Mouse (Mus musculus) hindbrain, postnatal 0 days (tissue): ENCODE measurements around the gene Dolpp1. TPM values are rescaled to one million over a fixed set of nuclear protein-coding genes. Genes with fewer than 3 reads are reported as not detected.

Experiments used
- ATAC-seq: fragments of 200-750 bp; cut with Nextera tagmentation; 2 replicates; pipeline ENCODE4 v1.8.0; 2017; ENCODE audit warnings: mild to moderate bottlenecking, moderate TSS enrichment, moderate library complexity
- DNase-seq: peaks from one replicate; pipeline ENCODE4 v3.0.0-alpha.2; 2015; ENCODE audit warnings: low spot score
- H3K27ac ChIP-seq: fragments of 300-500 bp; sonication (generic); 2 replicates; pipeline ENCODE4 v1.5.1; 2014; ENCODE audit warnings: mild to moderate bottlenecking
- H3K27me3 ChIP-seq: fragments of 300-500 bp; sonication (generic); 2 replicates; pipeline ENCODE4 v1.6.1; 2014; ENCODE audit warnings: low read length, mixed read lengths; ENCODE audit not compliant: insufficient read depth
- H3K36me3 ChIP-seq: fragments of 300-500 bp; sonication (generic); 2 replicates; pipeline ENCODE4 v1.6.1; 2014; ENCODE audit warnings: low read length, mixed read lengths; ENCODE audit not compliant: insufficient read depth
- H3K4me1 ChIP-seq: fragments of 300-500 bp; sonication (generic); 2 replicates; pipeline ENCODE4 v1.6.1; 2014; ENCODE audit warnings: antibody characterized with exemption, low read length, mixed read lengths; ENCODE audit not compliant: insufficient read depth
- H3K4me2 ChIP-seq: fragments of 300-500 bp; sonication (generic); 2 replicates; pipeline ENCODE4 v1.6.1; 2014; ENCODE audit warnings: low read depth, mild to moderate bottlenecking, low read length, moderate library complexity, mixed read lengths
- H3K4me3 ChIP-seq: fragments of 300-500 bp; sonication (generic); 2 replicates; pipeline ENCODE4 v1.5.1; 2014; ENCODE audit warnings: low read length
- H3K9ac ChIP-seq: fragments of 300-500 bp; sonication (generic); replicated peaks from 2 replicates; pipeline ENCODE4 v1.6.1; 2014; ENCODE audit warnings: mild to moderate bottlenecking, low read length, moderate library complexity, mixed read lengths
- H3K9me3 ChIP-seq: fragments of 300-500 bp; sonication (generic); 2 replicates; pipeline ENCODE4 v1.6.1; 2016; ENCODE audit warnings: low read length, mixed read lengths
- CTCF ChIP-seq: IDR thresholded peaks from 2 replicates; pipeline ENCODE4 v1.5.1; 2016; ENCODE audit warnings: antibody characterized with exemption, control low read depth, low read depth
- WGBS: fragments of 180-500 bp; shearing (Covaris S2); extraction: QIAGEN DNeasy Blood & Tissue Kit; methylation state at CpG from one replicate; pipeline ENCODE4 v1.1.7; 2014; 5-methylcytosine and 5-hydroxymethylcytosine counted together
- polyA plus RNA-seq: library from polyadenylated mRNA; unstranded; fragments of >200 nt; fragmentation: Nextera tagmentation; extraction: Ambion mirVana; gene quantifications from 2 replicates; pipeline ENCODE4 v1.2.1, GENCODE M21; 2015
- total RNA-seq: library from RNA; depleted of rRNA; stranded (reverse); fragments of >200 nt; gene quantifications from 2 replicates; pipeline ENCODE4 v1.2.3, GENCODE M21; 2014

Gene Dolpp1
- total and polyA plus RNA-seq, 2 experiments from 2014 or later: 49.4 to 119 TPM

DNA sequence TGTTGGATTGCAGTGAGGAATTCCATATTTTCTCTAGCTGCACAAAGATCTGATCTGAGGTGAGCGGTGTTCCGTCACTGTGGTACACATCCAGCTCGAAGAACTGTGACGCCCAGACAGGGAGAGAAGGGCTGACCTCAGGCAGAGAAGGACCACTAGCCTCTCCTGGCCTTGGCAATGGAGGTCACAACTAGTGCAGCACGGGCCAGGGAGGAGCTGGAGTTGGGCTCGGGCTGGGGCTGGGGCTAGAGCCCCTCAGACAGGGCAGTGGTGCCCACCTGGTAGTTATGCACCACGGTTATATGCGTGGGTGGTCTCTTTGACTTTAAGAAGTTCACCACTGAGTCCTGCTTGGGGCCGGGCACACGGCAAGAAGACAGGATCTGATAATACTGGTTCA lies 15.7 kb downstream of the Dolpp1 start:
- peaks cover 49% of the 10 kb centered on the region for H3K36me3 ChIP-seq
- H3K27me3 ChIP-seq: no peaks in the 10 kb centered on the region
- H3K27ac ChIP-seq: no peak overlapping the region
- ATAC-seq (no peak), DNase-seq (no peak)
- no peak overlapping the region for H3K9ac ChIP-seq
- H3K4me2 ChIP-seq: no peak overlapping the region
- TF ChIP-seq CTCF: no peak
- H3K4me1 ChIP-seq: no peaks in the 10 kb centered on the region; the same call in 1 of the 2 replicates
- no peak overlapping the region for H3K4me3 ChIP-seq
- WGBS: 90% methylated on average over 10 of the region's 10 CpGs
- H3K9me3 ChIP-seq: no peaks in the 10 kb centered on the region

DNA sequence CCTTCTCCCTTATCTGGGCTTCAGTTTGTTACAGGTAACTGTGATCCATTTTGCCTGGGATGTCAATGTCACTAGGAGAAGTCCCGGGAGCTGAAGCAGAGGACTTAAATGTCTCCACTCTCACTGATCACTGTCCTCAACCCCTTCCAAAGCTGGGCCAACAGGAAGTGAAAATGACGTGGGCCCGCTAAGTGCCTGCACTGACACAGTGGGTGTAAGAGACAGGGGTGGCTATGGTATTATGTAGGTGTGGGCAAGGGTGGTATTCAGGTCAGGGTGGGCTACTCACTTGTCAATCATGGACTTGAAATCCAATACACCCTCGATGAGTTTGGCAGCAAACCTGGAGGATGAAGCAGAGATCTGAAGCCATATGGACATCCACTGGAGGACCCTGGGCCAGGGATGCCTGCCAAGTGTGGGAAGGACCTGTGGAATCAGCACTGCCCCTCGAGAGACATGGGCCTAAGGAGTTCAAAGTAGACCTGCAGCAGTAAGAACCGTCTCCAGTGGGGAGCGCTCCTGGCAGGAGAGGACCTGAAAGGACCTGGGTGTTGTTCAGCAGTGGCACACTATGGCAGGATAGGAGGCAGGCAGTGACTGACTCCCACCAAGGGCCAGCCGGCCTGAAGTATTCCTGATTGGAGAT lies 16.5 kb downstream of the Dolpp1 start:
- peaks cover 46% of the 10 kb centered on the region for H3K36me3 ChIP-seq
- WGBS: 85% methylated on average over 8 of the region's 8 CpGs
- no peaks in the 10 kb centered on the region for H3K27me3 ChIP-seq
- H3K9me3 ChIP-seq: no peaks in the 10 kb centered on the region
- H3K9ac ChIP-seq: no peak overlapping the region
- no peak overlapping the region for H3K4me2 ChIP-seq
- ATAC-seq (no peak), DNase-seq (no peak)
- H3K4me3 ChIP-seq: no peak overlapping the region
- H3K4me1 ChIP-seq: no peaks in the 10 kb centered on the region; the same call in 1 of the 2 replicates
- H3K27ac ChIP-seq: no peak overlapping the region
- no peak for TF ChIP-seq CTCF

DNA sequence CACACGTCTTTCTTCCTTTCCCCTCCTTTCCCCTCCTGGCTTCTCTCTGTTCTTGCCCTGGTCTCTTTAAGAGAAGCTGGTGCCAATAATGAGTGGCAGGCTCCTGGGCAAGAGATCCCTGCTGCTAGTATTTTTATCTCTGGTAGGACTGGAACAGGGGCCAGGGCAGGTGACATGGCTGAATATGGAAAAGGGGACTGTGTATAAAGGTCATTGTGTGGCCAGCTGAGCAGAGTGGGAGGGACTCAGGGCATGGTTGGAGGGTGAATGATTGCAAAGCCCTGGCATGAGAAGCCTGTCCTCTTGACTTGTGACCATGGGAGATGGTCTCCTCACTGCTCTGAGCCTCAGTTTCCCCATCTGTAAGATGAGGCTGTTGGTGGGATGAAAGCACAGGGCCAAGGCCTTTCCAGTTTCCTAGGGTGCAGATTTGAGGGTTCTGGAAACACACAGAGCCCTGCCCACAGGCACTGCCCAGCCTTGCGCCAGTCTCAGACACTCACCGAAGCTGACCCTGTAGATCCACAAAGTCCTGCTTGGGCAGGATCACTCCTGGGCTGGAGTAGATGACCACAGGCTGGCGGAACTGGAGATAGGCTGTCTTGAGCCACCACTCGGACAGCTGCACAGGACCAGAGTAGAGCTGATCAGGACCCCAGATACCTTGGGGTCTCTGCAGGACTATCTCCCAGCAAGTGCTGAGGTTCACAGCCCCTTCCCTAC lies 17.6 kb downstream of the Dolpp1 start:
- no peaks in the 10 kb centered on the region for H3K9me3 ChIP-seq

DNA sequence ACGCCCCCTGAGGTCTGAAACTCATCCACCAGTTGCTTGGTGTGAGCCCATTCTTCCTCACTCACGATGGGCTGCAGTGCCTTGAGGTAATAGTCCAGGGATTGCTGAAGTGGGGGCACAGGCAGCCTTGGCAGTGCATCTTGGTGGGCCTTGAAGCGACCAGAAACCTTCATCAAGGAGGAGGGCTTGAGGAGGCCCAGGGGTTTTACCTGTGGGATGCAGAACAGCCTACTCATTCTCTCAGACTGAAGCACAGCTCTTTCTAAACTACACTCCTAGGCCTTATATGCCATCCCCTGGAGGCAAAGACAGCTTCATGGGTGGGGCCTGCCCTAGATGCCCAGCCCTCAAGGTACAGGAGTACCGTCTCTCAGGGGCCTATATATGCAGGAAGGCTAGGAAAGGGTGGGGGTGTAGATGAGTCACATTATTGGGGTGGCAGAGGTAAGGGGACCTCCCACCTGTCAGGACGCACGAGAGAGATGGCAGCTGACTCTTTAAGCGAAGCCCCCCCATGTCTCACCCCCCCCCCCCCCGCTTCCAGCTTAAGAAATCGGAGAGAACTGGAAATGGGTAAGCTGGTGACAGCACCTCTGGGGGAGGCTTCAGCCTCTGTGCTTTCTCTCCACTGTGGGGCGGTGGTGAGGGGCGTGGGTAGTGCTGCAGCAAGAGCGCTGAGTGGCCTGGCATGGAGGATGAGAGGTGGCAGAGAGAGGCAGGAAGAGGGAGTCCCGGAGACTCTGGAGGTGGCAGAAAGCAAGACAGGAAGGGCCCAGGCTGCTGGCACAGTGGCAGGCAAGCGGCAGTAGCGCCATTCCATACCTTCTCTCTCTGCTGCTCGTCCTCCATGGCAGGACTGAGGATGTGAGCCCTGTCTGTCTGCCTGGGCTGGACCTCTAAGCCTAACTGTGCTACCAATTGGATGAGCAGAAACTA lies 21.3 kb downstream of the Dolpp1 start:
- peaks cover 16% of the 10 kb centered on the region; the same call in 1 of the 2 replicates for H3K36me3 ChIP-seq
- peaks cover 9% of the 10 kb centered on the region; the same call in 1 of the 2 replicates for H3K4me1 ChIP-seq
- no peaks in the 10 kb centered on the region for H3K27me3 ChIP-seq
- peak overlapping the region; percentile 17; the same call in 1 of the 2 replicates for H3K27ac ChIP-seq
- DNase-seq (no peak), ATAC-seq (no peak)
- no peak overlapping the region for H3K4me3 ChIP-seq
- WGBS: 76% methylated on average over 16 of the region's 16 CpGs
- no peaks in the 10 kb centered on the region for H3K9me3 ChIP-seq
- TF ChIP-seq CTCF: no peak
- peak overlapping the region; percentile 69 for H3K4me2 ChIP-seq
- H3K9ac ChIP-seq: no peak overlapping the region

More for the DNA sequence above, 17.6 kb downstream of the Dolpp1 start:
- H3K27ac ChIP-seq: no peak overlapping the region
- H3K9ac ChIP-seq: no peak overlapping the region
- TF ChIP-seq CTCF: no peak
- no peaks in the 10 kb centered on the region for H3K27me3 ChIP-seq
- no peak for ATAC-seq
- no peak for DNase-seq
- peaks cover 5% of the 10 kb centered on the region; the same call in 1 of the 2 replicates for H3K4me1 ChIP-seq
- peaks cover 45% of the 10 kb centered on the region for H3K36me3 ChIP-seq
- 86% methylated on average over 5 of the region's 5 CpGs for WGBS
- no peak overlapping the region for H3K4me3 ChIP-seq
- no peak overlapping the region for H3K4me2 ChIP-seq

DNA sequence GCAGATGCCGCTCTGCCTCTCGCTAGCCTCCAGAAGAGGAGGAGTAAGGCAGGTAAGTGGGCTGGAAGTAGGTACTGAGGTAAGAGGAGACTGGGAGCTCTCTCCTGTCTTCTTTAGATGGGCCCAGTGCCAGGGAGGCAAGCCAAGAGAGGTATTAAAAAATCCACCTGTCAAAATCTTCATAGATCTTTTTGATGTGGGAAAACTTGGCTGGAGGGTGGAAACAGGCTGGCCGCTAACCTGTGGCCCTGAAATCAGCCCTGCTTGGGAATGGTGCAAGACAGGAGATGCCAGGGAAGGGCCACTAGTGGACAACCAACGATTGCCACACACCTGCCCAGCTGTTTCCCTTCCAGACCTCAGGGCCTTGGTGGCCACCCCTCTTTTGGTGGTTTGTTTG lies 22.0 kb downstream of the Dolpp1 start:
- no peak for ATAC-seq
- peaks cover 17% of the 10 kb centered on the region for H3K4me1 ChIP-seq
- WGBS: 88% methylated on average over 4 of the region's 4 CpGs

DNA sequence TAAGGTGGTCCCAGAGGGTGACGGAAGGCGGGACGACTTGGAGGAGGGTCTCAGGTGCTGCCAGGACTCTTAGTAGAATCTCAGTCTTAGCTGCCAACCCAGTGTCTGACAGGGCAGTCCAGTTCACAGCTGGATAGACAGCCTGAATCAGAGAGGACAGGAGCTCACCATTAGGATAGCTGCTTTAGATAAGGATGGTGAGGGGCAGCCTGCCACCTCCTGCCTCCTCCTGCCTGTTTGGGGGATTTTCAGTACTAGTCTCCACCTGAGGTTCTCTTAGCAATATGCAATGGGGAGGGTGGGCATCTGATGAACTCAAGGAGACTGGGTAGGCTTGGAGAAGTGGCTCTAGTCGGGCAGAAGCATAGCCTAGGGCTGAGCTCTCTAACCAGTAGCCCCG lies 22.6 kb downstream of the Dolpp1 start:
- 49% methylated on average over 5 of the region's 5 CpGs for WGBS
- Histone ChIP-seq H3K9me3 (no peaks in the 10 kb centered on the region), H3K4me2 (peak overlapping the region; percentile 69), H3K27ac (peak overlapping the region; percentile 97), H3K36me3 (peaks cover 2% of the 10 kb centered on the region; the same call in 1 of the 2 replicates), H3K4me3 (peak overlapping the region; percentile 96), H3K27me3 (no peaks in the 10 kb centered on the region), H3K9ac (peak overlapping the region; percentile 96), H3K4me1 (peaks cover 18% of the 10 kb centered on the region)
- ATAC-seq (no peak), DNase-seq (no peak)
- TF ChIP-seq CTCF: no peak

More for the DNA sequence above, 22.0 kb downstream of the Dolpp1 start:
- Histone ChIP-seq H3K36me3 (peaks cover 8% of the 10 kb centered on the region; the same call in 1 of the 2 replicates), H3K4me2 (peak overlapping the region; percentile 69), H3K27ac (no peak overlapping the region), H3K27me3 (no peaks in the 10 kb centered on the region), H3K4me3 (peak overlapping the region; percentile 96), H3K9me3 (no peaks in the 10 kb centered on the region), H3K9ac (0 out of 2 replicates have a peak overlapping the region, but pooled peaks have one; percentile 96)
- no peak for DNase-seq
- no peak for TF ChIP-seq CTCF
